Mouse (Mus musculus) neural tube, embryonic 10.5 days (tissue): ENCODE results near the gene Frmd4b.

Experiments
- DNase-seq: peaks from one replicate; pipeline ENCODE4 v3.0.0-alpha.2; 2017; ENCODE audit warnings: low spot score; ENCODE audit errors: extremely low spot score

The Frmd4b gene

DNA sequence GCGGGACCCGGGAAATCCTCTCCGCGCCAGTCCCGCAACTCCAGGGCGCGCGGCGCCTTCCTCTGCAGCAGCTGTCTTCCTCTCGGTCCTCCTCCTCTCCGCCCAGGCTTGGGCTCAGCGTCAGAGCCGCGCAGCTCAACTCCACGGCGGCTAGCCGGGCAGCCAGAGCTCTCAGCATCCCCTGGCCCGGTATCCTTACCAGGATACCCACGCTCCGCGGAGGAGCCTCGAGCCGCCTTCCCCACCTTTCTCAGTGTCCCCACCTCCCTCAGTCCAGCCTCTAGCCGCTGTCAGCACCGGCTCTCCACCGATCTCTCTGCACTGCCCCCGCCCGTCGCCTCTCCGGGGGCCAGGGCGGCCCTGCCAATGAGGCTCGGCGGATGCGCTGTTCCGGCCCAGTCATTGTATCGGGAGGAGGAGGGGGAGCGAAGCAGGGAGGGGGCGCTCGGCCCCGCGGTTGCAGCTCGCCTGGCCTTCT, at the start of gene Frmd4b:
TSS of gene Frmd4b (minus strand) at position 276 of the 478 bp plus-strand sequence.
- peak; percentile 88 for DNase-seq

DNA sequence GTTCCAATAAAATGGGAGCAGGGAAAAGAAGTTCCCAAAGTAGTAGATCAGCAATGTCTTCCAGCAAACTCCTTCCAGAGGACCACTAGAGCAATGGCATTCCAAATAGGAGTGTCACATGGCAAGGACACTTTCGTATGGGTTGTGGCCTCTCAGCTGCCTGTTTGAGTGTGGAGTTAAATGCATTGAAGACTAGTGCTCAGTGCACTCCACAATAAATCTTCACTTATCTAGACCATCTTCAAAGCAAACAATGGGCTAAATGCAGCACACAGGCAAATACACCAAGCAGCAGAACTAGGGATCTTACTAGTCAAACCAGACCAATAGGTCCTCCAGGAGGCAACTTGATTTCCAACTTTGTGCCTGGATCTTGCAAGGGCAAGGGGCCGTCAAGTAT, 49.1 kb upstream of the Frmd4b start:
- DNase-seq: no peak

DNA sequence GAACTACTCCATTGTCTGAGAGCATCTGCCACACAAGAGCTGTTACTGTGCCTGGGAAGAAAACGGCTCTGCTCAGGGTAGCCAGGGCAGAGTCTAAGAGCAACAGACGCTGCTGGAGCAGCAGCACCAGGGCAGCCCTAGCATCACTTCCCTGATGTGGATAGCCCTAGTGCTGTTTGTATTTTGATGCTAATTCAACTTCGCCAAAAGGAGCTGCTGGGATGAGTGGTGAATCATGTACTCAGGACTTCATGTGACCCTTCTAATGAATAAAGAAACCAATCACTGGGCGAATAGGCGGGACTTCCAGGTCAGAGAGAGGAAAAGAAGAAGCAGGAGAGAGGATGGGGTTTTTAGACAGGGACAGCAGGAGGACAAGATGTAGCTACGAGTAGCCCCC, 41.6 kb upstream of the Frmd4b start:
- DNase-seq: no peak

DNA sequence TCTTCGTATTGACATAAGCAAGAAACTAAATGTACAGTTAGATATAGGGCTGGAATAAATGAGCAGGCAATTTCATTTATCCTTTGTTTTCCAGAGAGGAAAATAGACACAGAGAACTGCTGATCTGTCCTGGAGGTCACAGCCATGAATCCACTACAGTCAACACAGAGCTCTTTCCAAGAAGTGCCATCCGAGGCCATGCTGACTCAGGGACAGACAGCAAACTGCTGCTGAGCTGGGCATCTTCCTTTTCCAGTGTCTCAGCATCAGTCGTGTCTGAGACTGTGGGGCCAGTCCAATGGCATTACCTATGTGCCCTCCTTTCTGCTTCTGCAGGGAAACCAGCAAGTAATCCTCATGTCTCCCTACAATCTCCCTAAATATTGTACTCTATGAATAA, 38.6 kb upstream of the Frmd4b start:
- no peak for DNase-seq

DNA sequence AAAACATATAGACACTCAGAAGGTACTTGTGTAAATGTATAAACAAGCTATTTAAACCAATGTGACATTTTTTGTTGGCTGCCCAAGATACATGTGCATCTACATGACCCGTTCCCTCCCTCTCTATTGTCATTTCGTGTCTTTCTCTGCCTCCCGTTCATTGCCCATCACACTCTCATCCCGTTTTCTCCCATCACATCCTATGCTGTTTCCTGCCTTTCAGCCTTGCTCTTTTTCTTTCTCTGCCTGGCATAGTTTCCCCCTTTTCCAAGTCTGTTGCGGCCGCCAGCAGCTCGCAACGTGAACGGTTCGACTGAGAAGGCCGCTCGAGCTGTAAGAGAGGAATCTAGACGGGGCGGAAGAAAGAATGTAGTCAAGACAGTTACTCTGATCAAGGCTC, 30.2 kb upstream of the Frmd4b start:
- no peak for DNase-seq

DNA sequence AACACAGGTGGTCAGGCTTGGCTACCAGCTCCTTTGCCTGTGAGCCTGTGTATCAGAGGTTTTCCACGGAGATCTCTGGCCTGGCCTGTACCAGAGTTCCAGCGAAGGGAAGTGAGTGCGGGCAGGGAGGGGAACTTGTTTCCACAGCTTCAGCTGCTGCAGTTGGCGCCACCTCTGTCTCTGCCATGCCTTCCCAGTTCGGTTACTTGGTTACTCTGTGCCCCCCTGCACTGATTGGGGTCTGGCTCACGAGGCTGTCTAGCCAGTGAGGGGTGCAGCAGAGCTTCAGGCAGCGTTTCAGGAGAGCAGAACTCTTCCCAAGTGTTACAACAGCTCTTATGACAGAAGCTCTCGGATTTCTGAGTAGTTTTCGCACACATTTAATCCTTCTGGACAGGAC, 6.0 kb upstream of the Frmd4b start:
- DNase-seq: no peak

DNA sequence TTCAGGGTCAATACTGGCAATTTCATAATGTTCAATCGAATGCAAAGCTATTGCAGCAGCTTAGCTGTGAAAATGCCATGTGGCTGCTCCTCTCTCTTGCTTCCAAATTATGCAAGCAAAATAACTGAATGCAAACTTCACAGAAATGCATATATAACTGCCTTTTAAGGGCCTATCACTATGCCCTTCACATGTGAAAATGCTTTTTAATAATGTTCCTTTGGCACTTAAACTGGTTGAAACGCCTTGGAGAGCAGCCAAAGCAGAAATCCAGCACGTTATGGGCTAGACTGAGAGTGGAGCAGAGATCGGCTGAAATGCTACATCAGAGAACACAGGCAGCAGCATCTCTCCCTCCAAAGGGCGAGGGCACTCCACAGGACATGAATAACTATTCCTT, 4.9 kb upstream of the Frmd4b start:
- DNase-seq: no peak

DNA sequence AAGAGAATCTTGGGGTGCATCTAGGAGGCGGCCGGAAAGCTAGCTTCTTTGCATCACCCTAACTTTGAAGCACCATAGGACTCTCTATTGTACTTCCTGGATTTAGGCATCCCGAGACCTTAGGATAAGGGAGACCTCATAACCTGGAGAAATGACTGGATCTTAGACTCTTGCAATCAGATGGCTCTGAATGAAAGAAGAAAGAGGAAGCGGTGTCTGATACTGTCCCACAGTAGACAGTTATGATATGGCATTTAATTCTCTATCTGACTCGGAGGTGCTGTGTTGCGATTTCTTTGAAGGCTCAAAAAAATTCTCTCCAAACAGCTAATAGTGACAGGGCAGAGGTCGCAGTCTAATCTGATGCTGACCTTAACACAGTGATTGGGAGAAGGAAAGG, 433 bp upstream of the Frmd4b start:
- DNase-seq: no peak

DNA sequence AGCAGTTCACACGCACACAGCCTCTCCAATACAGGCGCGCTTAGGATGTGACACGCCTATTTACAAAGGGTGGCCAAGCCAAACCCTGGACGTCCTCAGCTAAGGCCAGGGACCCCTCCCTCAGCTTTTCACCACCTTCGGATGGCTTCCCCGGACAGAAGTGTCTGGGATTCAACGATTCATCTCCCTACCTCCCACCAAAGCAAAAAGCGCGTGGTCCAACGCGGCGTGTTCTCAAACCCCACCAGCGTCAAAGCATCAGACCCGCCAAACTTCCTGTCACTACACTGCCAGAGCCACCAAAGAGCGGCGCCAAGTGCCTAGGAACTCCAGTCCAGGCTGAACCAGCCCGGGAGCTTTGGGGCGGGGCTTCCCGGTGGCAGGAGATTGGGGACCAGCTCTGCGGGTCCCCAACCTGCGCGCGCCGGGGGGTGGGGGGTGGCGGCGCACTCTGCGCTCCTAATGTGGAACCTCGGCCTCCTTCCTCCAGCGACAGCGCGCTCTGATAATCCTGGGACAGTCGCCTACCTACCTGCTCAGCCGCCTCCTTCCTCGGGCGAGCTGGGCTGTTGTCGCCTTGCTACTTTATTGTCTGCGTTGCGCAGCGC, 579 bp downstream of the Frmd4b start:
- DNase-seq: peak; percentile 80

DNA sequence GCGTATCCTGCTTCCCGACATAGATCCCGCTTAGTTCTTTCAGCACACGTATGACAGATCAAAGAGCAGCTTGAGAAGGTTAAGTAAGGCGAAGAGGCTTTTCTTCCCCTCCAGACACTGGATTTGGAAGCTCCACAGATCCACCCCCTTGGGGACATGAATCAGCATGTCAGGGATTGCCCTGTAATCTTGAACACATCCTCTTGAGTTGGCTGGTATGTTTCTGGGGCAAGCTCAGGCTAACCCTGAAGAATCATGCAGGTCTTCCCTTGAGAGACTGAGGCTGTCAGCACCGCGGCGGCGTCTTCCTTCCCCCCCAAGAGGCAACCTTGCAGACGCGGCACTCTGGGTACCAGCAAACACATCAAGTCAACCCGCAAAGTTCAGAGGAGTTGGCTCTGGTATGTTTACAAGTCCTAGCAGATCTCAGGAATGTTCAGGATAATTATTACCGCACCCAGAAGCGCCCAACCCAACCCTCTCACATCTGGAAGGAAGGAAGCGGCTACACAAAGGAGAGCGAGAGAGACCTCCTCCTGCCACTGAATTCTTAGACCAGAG, 1.4 kb downstream of the Frmd4b start:
- peak; percentile 53 for DNase-seq

DNA sequence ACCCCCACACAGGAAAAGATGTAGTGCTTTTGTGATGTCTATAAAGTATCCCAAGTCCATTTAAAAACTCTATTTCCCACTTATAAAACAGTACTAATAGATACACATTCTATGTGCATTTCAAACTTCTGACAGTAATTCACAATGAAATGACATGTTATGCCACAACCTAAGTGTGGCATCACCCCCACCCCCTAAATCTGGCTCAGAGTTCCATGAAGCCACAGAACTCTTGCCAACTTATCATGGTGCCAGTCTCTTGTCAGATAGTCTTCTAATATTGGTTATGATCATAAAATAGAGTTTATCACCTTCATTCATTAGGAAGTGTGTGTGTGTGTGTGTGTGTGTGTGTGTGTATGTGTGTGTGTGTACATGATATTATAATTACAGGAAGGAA, 3.2 kb downstream of the Frmd4b start:
- no peak for DNase-seq

DNA sequence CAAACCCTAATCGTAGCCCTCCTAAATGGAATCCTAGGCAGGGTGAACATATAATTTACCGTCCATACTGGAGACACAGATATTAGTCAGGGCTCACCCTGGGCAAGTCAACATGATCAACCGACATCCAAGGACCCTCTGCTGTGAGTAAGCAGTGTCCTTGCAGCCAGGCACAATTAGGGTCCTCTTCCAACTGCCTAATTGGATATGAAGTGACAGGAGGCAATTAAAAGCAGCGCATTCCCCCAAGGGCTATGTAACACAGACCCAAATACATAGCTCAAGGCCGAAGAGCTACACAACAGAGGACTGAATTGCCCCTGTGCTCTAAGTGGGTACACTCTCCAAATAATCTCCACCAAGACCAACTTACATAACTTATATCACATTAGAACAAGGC, 4.5 kb downstream of the Frmd4b start:
- no peak for DNase-seq

DNA sequence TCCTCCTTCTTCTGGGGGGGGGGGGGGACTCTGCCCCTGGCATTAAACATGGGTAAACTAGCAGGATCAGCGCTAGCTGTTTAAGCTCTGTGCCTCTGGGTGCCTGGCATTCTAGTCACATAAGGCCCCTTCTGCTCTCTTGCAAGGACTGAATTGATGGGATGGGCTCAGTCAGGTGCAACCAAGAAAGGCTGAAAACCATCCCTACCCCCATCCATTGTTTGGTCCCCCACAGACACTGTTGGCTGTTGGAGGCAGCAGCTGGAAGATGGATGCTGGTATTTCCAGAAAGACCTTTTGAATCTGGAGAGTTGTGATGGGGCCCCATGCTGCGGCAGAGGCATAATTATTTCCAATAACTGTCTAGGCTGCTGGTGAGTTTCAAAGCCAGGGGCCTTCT, 7.3 kb downstream of the Frmd4b start:
- DNase-seq: no peak

DNA sequence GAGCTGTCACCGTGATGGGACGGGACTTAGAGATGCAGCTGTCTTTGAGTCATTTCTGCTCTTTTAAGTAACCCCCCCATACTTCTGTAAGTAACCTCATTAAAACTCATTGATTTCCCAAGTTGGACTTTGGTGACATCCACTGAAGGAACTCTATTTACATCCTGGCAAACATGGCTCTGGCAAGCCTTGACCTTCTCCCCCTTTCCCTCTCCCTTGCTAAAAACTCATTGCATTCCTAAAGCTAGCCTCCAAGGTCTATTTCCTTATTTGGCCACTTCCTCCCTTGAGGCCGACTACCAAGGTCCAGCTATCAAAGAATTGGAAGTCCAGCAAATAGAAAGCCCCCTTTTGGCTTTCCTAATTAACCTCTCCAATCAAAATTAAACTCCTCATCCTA, 9.7 kb downstream of the Frmd4b start:
- no peak for DNase-seq

DNA sequence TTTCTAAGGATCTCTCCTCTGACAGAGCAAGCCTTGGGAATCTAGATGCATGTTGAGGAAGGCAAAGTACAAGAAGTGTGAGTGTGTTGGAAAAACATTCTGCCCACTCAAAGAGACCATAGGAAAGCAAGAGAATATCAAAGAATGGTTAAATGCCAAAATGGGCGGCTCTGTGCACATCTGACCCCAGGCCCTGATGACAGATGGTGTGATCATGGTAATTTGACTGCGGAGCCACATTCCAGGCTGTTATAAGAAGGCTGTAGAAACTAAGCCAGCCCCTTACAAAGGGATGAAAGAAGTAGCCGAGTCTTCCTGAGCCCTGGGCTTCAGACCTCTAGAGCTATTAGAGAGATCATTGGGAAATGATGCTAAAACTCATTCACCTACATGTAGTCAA, 22.1 kb downstream of the Frmd4b start:
- DNase-seq: no peak

DNA sequence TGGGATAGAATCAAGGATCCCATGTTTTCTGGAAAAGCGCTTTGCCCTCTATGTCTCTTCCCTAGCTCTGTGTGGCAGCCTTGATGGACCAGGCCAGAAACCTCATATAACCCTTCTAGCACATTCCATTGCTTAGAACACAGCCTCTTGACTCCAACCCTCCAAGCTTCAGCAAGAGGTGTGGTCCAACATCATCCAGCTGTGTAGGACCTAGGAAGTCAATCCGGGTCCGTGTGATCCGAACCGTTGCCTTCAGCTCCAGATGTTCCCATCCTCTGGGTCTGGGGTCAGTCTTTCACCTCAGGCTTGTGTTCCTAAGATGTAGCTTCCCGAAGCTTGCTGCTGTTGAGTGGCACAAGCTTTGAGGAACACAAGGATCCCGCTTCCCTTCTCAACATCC, 22.8 kb downstream of the Frmd4b start:
- no peak for DNase-seq

DNA sequence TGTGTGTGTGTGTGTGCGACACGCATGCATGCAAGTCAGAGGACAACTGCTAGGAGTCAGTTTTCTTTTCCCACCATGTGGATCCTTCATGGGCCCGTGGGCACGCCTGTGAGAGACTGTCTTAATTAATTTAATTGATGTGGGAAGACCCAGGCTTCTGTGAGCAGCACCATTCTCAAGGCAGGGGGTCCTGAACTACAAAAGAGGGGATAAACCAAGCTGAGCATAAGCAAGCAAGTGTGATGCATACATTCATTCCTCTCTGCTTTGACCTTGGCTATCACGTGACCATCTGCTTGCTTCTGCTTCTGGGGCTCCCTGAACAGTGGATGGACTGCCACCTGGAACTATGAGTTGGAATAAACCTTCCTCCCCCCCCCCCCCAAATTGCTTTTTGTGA, 27.1 kb downstream of the Frmd4b start:
- DNase-seq: no peak

DNA sequence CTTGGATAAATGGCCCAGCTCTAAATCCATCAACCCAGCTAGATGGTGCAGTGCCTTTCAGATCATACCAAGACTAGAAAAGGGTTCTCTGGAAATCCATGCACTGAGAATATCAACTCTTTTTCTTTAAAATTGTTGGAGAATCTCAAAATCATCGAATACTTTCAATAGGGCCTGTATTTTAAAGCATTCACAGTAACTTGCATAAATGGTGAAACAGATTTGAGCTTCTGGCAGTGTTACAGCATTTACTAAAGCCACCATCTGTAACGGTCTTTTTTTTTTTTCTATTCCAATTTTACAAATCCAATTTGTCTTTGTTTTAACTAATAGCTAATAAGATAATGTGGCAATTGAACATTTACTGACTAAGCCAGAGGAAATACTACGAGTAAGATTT, 27.8 kb downstream of the Frmd4b start:
- no peak for DNase-seq

DNA sequence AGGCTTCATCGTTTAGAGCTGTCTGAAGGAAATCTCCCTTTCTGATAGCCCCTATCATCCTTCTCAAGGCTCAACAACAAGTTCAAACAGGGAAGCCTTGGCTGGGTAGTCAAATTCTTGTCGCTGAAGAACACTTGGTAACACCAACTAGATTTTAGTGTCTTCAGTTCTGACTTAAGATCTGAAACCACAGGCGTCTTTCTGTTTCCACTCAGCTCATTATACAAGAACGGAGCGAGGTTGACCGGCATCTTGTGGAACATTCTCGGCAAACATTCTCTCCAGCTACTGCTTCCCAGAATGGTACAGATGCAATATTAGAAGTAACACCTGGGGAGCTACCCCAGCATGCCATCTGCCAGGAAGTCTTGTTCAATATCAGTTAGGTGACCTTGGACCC, 28.3 kb downstream of the Frmd4b start:
- DNase-seq: no peak

DNA sequence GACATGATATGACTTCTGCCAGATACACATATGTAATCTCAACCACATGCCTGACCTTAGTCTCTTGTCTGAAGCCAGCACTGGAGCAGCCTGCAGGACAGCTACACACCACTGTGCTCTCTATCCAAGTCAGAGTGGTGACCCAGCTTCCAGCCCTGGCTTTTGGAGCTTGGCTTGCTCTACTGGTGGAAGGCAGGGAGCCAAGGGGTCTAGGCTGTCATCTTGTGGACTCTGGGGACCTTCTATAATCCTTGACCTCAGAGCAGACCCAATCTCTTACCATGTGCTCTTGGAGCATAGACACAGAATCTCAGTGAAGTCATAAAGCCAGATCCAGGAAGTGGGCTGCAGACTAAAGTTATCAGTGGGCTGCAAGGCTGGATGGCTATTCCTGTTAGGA, 30.7 kb downstream of the Frmd4b start:
- no peak for DNase-seq

DNA sequence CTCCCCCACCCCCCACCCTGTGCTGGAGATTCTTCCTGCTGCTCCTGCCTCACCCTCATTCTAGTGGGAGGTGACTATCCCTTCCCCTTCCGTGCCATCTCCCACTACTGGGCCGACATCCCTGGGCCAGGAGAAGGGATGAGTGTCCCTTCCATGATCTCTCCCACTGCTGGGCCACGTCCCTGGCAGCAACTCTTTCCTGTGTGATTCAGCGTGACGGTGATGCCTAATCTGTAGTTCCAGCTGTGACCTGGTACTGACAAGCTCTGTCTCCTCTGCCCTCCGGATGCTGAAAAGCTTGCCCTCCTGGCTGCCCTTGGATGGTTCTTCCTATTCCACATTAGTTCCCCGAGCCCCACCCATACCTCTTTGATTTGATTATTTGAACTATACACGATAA, 31.3 kb downstream of the Frmd4b start:
- no peak for DNase-seq

DNA sequence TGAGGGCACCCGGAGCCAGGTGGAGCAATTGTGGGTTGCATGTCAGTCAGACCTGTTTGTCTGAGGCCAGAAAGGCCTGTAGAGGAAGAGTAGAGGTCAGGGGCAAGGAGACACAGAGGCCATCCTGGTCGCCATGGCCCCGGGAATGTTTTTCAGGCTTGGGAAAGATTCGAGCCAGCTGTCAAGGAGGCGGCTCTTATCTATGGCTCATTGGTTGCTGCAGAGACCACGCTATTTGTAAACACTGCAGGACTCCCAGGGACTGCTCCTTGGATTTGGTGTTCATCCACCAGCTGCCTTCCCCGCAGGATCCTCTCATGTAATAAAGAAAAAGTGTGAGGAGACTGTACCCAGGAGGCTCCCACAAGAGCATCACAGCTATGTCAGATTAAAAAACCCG, 34.6 kb downstream of the Frmd4b start:
- DNase-seq: peak; percentile 31

DNA sequence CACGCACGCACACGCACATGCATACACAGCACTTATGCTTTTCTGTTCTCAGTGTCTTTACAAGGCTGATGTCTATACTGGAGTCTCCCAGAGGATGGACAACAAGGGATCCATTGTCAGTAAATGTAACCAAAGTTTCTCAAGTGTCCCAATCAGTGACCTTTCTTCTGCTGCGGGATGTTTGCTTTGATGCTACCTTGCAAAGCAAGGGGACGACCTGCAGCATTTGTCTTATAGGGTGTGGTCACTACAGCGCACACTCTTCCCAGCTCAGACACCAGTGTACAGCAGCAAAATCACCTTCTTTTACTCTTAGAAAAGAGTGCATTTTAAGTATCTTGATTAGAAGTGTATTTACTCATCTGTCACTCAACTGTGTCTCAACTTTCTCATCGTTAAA, 35.4 kb downstream of the Frmd4b start:
- DNase-seq: no peak
